Comparison of ENCODE assay signal across 8 mouse cellular contexts in genomic region chrX:36833397-36834084, GRCm38 (mm10). TPM values are rescaled to one million over a fixed set of nuclear protein-coding genes. Genes with fewer than 3 reads are reported as not detected.
DNase-seq lines count a peak whose midpoint lies in the region; ATAC-seq and TF ChIP-seq lines count a peak whose summit lies in the region.

No protein-coding gene starts in this region.

- TF ChIP-seq CTCF in gastrocnemius, adult 2 months (IDR thresholded peaks at IDR 0.05), result peak; percentile 83
- TF ChIP-seq CTCF in small intestine, adult 2 months (IDR thresholded peaks at IDR 0.05; ENCODE audit: extremely low read depth, insufficient read length, insufficient replicate concordance, low read depth, low read length), result peak; percentile 44; the same call in 1 of the 2 replicates

- no peaks in the 10 kb centered on the region for H3K36me3 ChIP-seq in small intestine, adult 2 months (ENCODE audit: control insufficient read depth, insufficient read depth, low read length)

- peak; percentile 64 for ATAC-seq in inflammation-experienced regulatory T-cells, adult 6 months

- TF ChIP-seq POLR2A in small intestine, adult 2 months (IDR thresholded peaks at IDR 0.05; ENCODE audit: low read depth, low read length), result no peak

- H3K27ac ChIP-seq in gastrocnemius, adult 2 months, result no peak overlapping the region
- no peak overlapping the region; the same call in 1 of the 2 replicates for H3K27ac ChIP-seq in small intestine, adult 2 months (ENCODE audit: insufficient read depth, low read depth, low read length)

- DNase-seq in ZHBTc4 (ENCODE audit: low read depth, low spot score), result peak; percentile 78
- DNase-seq in cerebellum, postnatal 14 days, result peak; percentile 85 to 90
- peak; percentile 64 for DNase-seq in gastrocnemius, adult 2 months
- peak; percentile 40 to 55 for DNase-seq in left cerebral cortex, postnatal 25 days (ENCODE audit: low spot score in 2 of 2)
- peak; percentile 75 for DNase-seq in mesoderm, embryonic 11.5 days (ENCODE audit: low read depth, low spot score)
- no peak for DNase-seq in yolk sac, embryonic 10.5 days (ENCODE audit: low spot score)

- peaks cover 15% of the 10 kb centered on the region; the same call in 1 of the 2 replicates for H3K4me1 ChIP-seq in small intestine, adult 2 months (ENCODE audit: control insufficient read depth, insufficient read depth, insufficient read length, low read length)

- H3K27me3 ChIP-seq in small intestine, adult 2 months (ENCODE audit: control insufficient read depth, insufficient read depth, low read length), result no peaks in the 10 kb centered on the region

- intact Hi-C loops in gastrocnemius, adult 2 months (cut with DNase I), result loop anchor here (5.0 kb wide), 2 partner anchors 74 to 189 kb away; no protein-coding TSS in a partner anchor
- intact Hi-C loops in left cerebral cortex, postnatal 25 days (cut with DNase I), result loop anchor here (5.0 kb wide), 1 partner anchor 69 kb away; the partner anchor contains the start of gene Nkrf

- 40% methylated on average over 19 of the region's 19 CpGs for WGBS in small intestine, adult 2 months

- H3K4me3 ChIP-seq in gastrocnemius, adult 2 months, result peak overlapping the region; percentile 41
- no peak overlapping the region for H3K4me3 ChIP-seq in small intestine, adult 2 months (ENCODE audit: low read depth, low read length)

RNA-seq across cellular contexts. Expression of gene Slc25a5, which starts 38.1 kb away (rescaled TPM):
- 10 to 100 TPM; 55.8 to 80.1 TPM for total RNA-seq in gastrocnemius, adult 2 months (2021)
- 1,000 to 10,000 TPM; 1,142 to 1,516 (median 1,275) TPM for polyA plus RNA-seq in inflammation-experienced regulatory T-cells, adult 6 months (2017; shearing (Covaris generic))
- total RNA-seq in left cerebral cortex, postnatal 25 days (2021), result 100 to 1,000 TPM; 343 to 350 TPM
- polyA plus RNA-seq in small intestine, adult 2 months (2012; rRNA removed), result 962 and 2,171 TPM in 2 replicates

RNA-seq across cellular contexts. Expression of gene Ube2a, which starts 40.2 kb away (rescaled TPM):
- total RNA-seq in gastrocnemius, adult 2 months (2021), result 10 to 100 TPM; 37.7 to 40.0 TPM
- polyA plus RNA-seq in inflammation-experienced regulatory T-cells, adult 6 months (2017; shearing (Covaris generic)), result 100 to 1,000 TPM; 124 to 197 (median 127) TPM
- 10 to 100 TPM; 47.8 to 56.8 TPM for total RNA-seq in left cerebral cortex, postnatal 25 days (2021)
- polyA plus RNA-seq in small intestine, adult 2 months (2012; rRNA removed), result 20.6 and 34.2 TPM in 2 replicates

RNA-seq across cellular contexts. Expression of gene C330007P06Rik, which starts 40.4 kb away (rescaled TPM):
- total RNA-seq in gastrocnemius, adult 2 months (2021), result 10 to 100 TPM; 12.0 TPM
- polyA plus RNA-seq in inflammation-experienced regulatory T-cells, adult 6 months (2017; shearing (Covaris generic)), result 10 to 100 TPM; 26.9 to 28.7 (median 27.7) TPM
- total RNA-seq in left cerebral cortex, postnatal 25 days (2021), result 10 to 100 TPM; 39.5 to 41.1 TPM
- 2.8 and 5.2 TPM in 2 replicates for polyA plus RNA-seq in small intestine, adult 2 months (2012; rRNA removed)

Comparison
In these comparisons a context has a peak if more than half of its experiments do, and no peak if none do; other contexts are left out.
1. RNA of gene Slc25a5, which starts 38.1 kb away (total RNA-seq): 343 to 350 TPM in left cerebral cortex, postnatal 25 days; 55.8 to 80.1 TPM in gastrocnemius, adult 2 months; every median in the first group is over 4 times any median in the second.